Mouse (Mus musculus): ENCODE data around the gene Serpinb6c. TPM values are rescaled to one million over a fixed set of nuclear protein-coding genes. Genes with fewer than 3 reads are reported as not detected.
"Not testable (repeated sequence)": the region's sequence is repeated elsewhere in the genome, so short reads cannot be mapped to it uniquely, and the experiment has no call there.

Gene Serpinb6c
- polyA plus RNA-seq (2016; fragmentation: Nextera tagmentation; extraction: Ambion mirVana) = 0.34 and 0.42 TPM in 2 replicates

GRCm38 (mm10) chr13:33905176-33905954, at the start of gene Serpinb6c:
Gene Serpinb6c (minus strand): TSS chr13:33905708.
- no peaks in the 10 kb centered on the region for H3K4me1 ChIP-seq
- ATAC-seq (ENCODE audit: insufficient number of reproducible peaks, insufficient read depth, low FRiP score, low TSS enrichment) = 0 out of 2 replicates have a peak, but pooled peaks have one; percentile 47
- 74% methylated on average over 18 of the region's 18 CpGs for WGBS
- no peaks in the 10 kb centered on the region for H3K27me3 ChIP-seq
- no peak within 1 kb of the TSS for H3K27ac ChIP-seq
- H3K4me2 ChIP-seq (replicated peaks) = no peak within 1 kb of the TSS
- no peaks in the 10 kb centered on the region for H3K9me3 ChIP-seq
- no peak within 1 kb of the TSS for H3K9ac ChIP-seq
- H3K36me3 ChIP-seq = no peaks in the 10 kb centered on the region
- no peak within 1 kb of the TSS for H3K4me3 ChIP-seq

- no peaks in the 10 kb centered on the region for H3K36me3 ChIP-seq
- H3K9ac ChIP-seq = no peak overlapping the region
- no peaks in the 10 kb centered on the region for H3K27me3 ChIP-seq
- WGBS = 86% methylated on average over 2 of the region's 2 CpGs
- H3K4me3 ChIP-seq = no peak overlapping the region
- no peak for ATAC-seq (ENCODE audit: insufficient number of reproducible peaks, insufficient read depth, low FRiP score, low TSS enrichment)
- H3K4me1 ChIP-seq = no peaks in the 10 kb centered on the region
- no peaks in the 10 kb centered on the region for H3K9me3 ChIP-seq
- no peak overlapping the region for H3K27ac ChIP-seq
- no peak overlapping the region for H3K4me2 ChIP-seq (replicated peaks)
Observed at GRCm38 (mm10) chr13:33952947-33953346, 47.4 kb upstream of the Serpinb6c start.

GRCm38 (mm10) chr13:33952075-33952449, 46.6 kb upstream of the Serpinb6c start:
- Histone ChIP-seq H3K27ac (no peak overlapping the region), H3K36me3 (no peaks in the 10 kb centered on the region), H3K4me2 (replicated peaks) (no peak overlapping the region), H3K9me3 (no peaks in the 10 kb centered on the region), H3K27me3 (no peaks in the 10 kb centered on the region), H3K4me1 (no peaks in the 10 kb centered on the region), H3K4me3 (no peak overlapping the region), H3K9ac (no peak overlapping the region)
- WGBS = 56% methylated on average over 1 of the region's 1 CpGs
- ATAC-seq (ENCODE audit: insufficient number of reproducible peaks, insufficient read depth, low FRiP score, low TSS enrichment) = no peak

GRCm38 (mm10) chr13:33951308-33952074, 46.0 kb upstream of the Serpinb6c start:
- 83% methylated on average over 4 of the region's 4 CpGs for WGBS
- Histone ChIP-seq H3K4me3 (no peak overlapping the region), H3K4me1 (no peaks in the 10 kb centered on the region), H3K27me3 (no peaks in the 10 kb centered on the region), H3K9me3 (no peaks in the 10 kb centered on the region), H3K27ac (no peak overlapping the region), H3K4me2 (replicated peaks) (no peak overlapping the region), H3K36me3 (no peaks in the 10 kb centered on the region), H3K9ac (no peak overlapping the region)
- ATAC-seq (ENCODE audit: insufficient number of reproducible peaks, insufficient read depth, low FRiP score, low TSS enrichment) = no peak

GRCm38 (mm10) chr13:33942212-33942779, 36.8 kb upstream of the Serpinb6c start:
- WGBS = 43% methylated on average over 4 of the region's 4 CpGs
- Histone ChIP-seq H3K4me1 (no peaks in the 10 kb centered on the region), H3K9ac (no peak overlapping the region), H3K4me3 (no peak overlapping the region), H3K27ac (no peak overlapping the region), H3K9me3 (no peaks in the 10 kb centered on the region), H3K27me3 (no peaks in the 10 kb centered on the region), H3K4me2 (replicated peaks) (no peak overlapping the region), H3K36me3 (no peaks in the 10 kb centered on the region)
- ATAC-seq (ENCODE audit: insufficient number of reproducible peaks, insufficient read depth, low FRiP score, low TSS enrichment) = no peak

- H3K9me3 ChIP-seq = no peaks in the 10 kb centered on the region
- H3K4me1 ChIP-seq = no peaks in the 10 kb centered on the region
- no peaks in the 10 kb centered on the region for H3K27me3 ChIP-seq
- H3K4me2 ChIP-seq (replicated peaks) = no peak overlapping the region
- H3K27ac ChIP-seq = no peak overlapping the region
- H3K4me3 ChIP-seq = no peak overlapping the region
- no peaks in the 10 kb centered on the region for H3K36me3 ChIP-seq
- no peak overlapping the region for H3K9ac ChIP-seq
- 93% methylated on average over 5 of the region's 5 CpGs for WGBS
- no peak for ATAC-seq (ENCODE audit: insufficient number of reproducible peaks, insufficient read depth, low FRiP score, low TSS enrichment)
Observed at GRCm38 (mm10) chr13:33941288-33941808, 35.8 kb upstream of the Serpinb6c start.

- not testable (repeated sequence) for H3K4me1 ChIP-seq
Observed at GRCm38 (mm10) chr13:33937587-33937986, 32.1 kb upstream of the Serpinb6c start.

GRCm38 (mm10) chr13:33937151-33937550, 31.6 kb upstream of the Serpinb6c start:
- Histone ChIP-seq H3K27me3 (no peaks in the 10 kb centered on the region), H3K36me3 (no peaks in the 10 kb centered on the region), H3K4me2 (replicated peaks) (no peak overlapping the region), H3K9ac (no peak overlapping the region), H3K27ac (no peak overlapping the region), H3K4me3 (no peak overlapping the region), H3K9me3 (no peaks in the 10 kb centered on the region), H3K4me1 (peaks cover 10% of the 10 kb centered on the region; the same call in 1 of the 2 replicates)
- ATAC-seq (ENCODE audit: insufficient number of reproducible peaks, insufficient read depth, low FRiP score, low TSS enrichment) = no peak
- WGBS = 84% methylated on average over 5 of the region's 5 CpGs

More at GRCm38 (mm10) chr13:33937587-33937986, 32.1 kb upstream of the Serpinb6c start:
- not testable (repeated sequence) for H3K27ac ChIP-seq; H3K9me3 ChIP-seq; H3K36me3 ChIP-seq; H3K4me3 ChIP-seq; H3K27me3 ChIP-seq; H3K9ac ChIP-seq; H3K4me2 ChIP-seq (replicated peaks); ATAC-seq (ENCODE audit: insufficient number of reproducible peaks, insufficient read depth, low FRiP score, low TSS enrichment)

- H3K36me3 ChIP-seq = no peaks in the 10 kb centered on the region
- under 1% methylated on average over 42 of the region's 44 CpGs for WGBS
- no peaks in the 10 kb centered on the region for H3K27me3 ChIP-seq
- no peak overlapping the region for H3K27ac ChIP-seq
- peak overlapping the region; percentile 86 for H3K4me2 ChIP-seq (replicated peaks)
- H3K4me1 ChIP-seq = peaks cover 10% of the 10 kb centered on the region; the same call in 1 of the 2 replicates
- peak overlapping the region; percentile 77 for H3K9ac ChIP-seq
- H3K4me3 ChIP-seq = peak overlapping the region; percentile 64
- ATAC-seq (ENCODE audit: insufficient number of reproducible peaks, insufficient read depth, low FRiP score, low TSS enrichment) = peak; percentile 88
- no peaks in the 10 kb centered on the region for H3K9me3 ChIP-seq
Observed at GRCm38 (mm10) chr13:33935465-33936181, 30.1 kb upstream of the Serpinb6c start.

GRCm38 (mm10) chr13:33934743-33935142, 29.2 kb upstream of the Serpinb6c start:
- 55% methylated on average over 6 of the region's 6 CpGs for WGBS
- Histone ChIP-seq H3K4me2 (replicated peaks) (peak overlapping the region; percentile 86), H3K36me3 (no peaks in the 10 kb centered on the region), H3K9me3 (no peaks in the 10 kb centered on the region), H3K4me1 (peaks cover 10% of the 10 kb centered on the region; the same call in 1 of the 2 replicates), H3K27ac (no peak overlapping the region), H3K9ac (no peak overlapping the region), H3K27me3 (no peaks in the 10 kb centered on the region), H3K4me3 (0 out of 2 replicates have a peak overlapping the region, but pooled peaks have one; percentile 64)
- no peak for ATAC-seq (ENCODE audit: insufficient number of reproducible peaks, insufficient read depth, low FRiP score, low TSS enrichment)

GRCm38 (mm10) chr13:33930912-33931311, 25.4 kb upstream of the Serpinb6c start:
- no peak for ATAC-seq (ENCODE audit: insufficient number of reproducible peaks, insufficient read depth, low FRiP score, low TSS enrichment)
- H3K27me3 ChIP-seq = no peaks in the 10 kb centered on the region
- H3K4me2 ChIP-seq (replicated peaks) = no peak overlapping the region
- no peak overlapping the region for H3K9ac ChIP-seq
- peaks cover 6% of the 10 kb centered on the region; the same call in 1 of the 2 replicates for H3K4me1 ChIP-seq
- no peaks in the 10 kb centered on the region for H3K36me3 ChIP-seq
- H3K9me3 ChIP-seq = no peaks in the 10 kb centered on the region
- no peak overlapping the region for H3K27ac ChIP-seq
- H3K4me3 ChIP-seq = no peak overlapping the region
- WGBS = 79% methylated on average over 3 of the region's 3 CpGs
